Mouse (Mus musculus): Measurements from ENCODE around the gene Stab2. TPM values are rescaled to one million over a fixed set of nuclear protein-coding genes. Genes with fewer than 3 reads are reported as not detected.

Stab2 gene
- polyA plus RNA-seq, 1 experiment from 2014 or later, result 0.23 TPM

GRCm38 (mm10) chr10:87039340-87039739, 31.5 kb upstream of the Stab2 start:
- WGBS, result 89% methylated on average over 6 of the region's 6 CpGs
- Histone ChIP-seq H3K4me3 (ENCODE audit: low read depth, low read length) (no peak overlapping the region), H3K36me3 (ENCODE audit: control insufficient read depth, insufficient read depth, low read length) (no peaks in the 10 kb centered on the region), H3K27ac (replicated peaks; ENCODE audit: low read depth, low read length) (no peak overlapping the region), H3K4me2 (ENCODE audit: low read depth, severe bottlenecking) (no peak overlapping the region), H3K27me3 (ENCODE audit: control insufficient read depth, insufficient read depth, low read length) (no peaks in the 10 kb centered on the region), H3K4me1 (ENCODE audit: control insufficient read depth, insufficient read depth, low read length) (0 out of 2 replicates have a peak, but pooled peaks cover 6% of the 10 kb centered on the region), H3K9me3 (ENCODE audit: control insufficient read depth, low read length) (no peaks in the 10 kb centered on the region), H3K9ac (ENCODE audit: low read length) (no peak overlapping the region)
- no peak for ATAC-seq (ENCODE audit: insufficient number of reproducible peaks, low FRiP score, low TSS enrichment, low read depth)
- DNase-seq (ENCODE audit: low spot score), result no peak

DNA sequence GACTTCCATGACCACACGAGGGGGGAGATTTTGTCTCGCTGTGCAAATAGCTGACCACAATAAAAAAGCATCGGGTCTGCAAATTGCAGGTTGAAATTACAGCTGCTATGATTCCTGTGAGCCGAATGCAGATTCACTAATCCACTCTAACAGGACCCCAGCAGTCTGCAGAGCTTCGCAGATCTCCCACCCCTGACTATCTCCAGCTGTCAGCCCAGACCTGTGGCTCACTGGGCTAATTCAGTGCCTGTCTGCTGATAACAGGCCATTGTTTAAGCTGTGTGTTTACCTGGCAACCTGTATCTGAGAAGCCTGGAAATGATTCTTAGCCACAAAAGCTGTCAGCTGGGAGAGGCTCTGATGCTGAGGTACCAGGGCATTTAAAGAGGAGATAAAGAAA, 29.2 kb upstream of the Stab2 start:
- H3K27ac ChIP-seq (replicated peaks; ENCODE audit: low read depth, low read length), result no peak overlapping the region
- no peak for DNase-seq (ENCODE audit: low spot score)
- no peaks in the 10 kb centered on the region for H3K9me3 ChIP-seq (ENCODE audit: control insufficient read depth, low read length)
- no peak for ATAC-seq (ENCODE audit: insufficient number of reproducible peaks, low FRiP score, low TSS enrichment, low read depth)
- H3K4me3 ChIP-seq (ENCODE audit: low read depth, low read length), result no peak overlapping the region
- H3K27me3 ChIP-seq (ENCODE audit: control insufficient read depth, insufficient read depth, low read length), result no peaks in the 10 kb centered on the region
- 44% methylated on average over 5 of the region's 5 CpGs for WGBS
- 0 out of 2 replicates have a peak, but pooled peaks cover 6% of the 10 kb centered on the region for H3K4me1 ChIP-seq (ENCODE audit: control insufficient read depth, insufficient read depth, low read length)
- H3K36me3 ChIP-seq (ENCODE audit: control insufficient read depth, insufficient read depth, low read length), result no peaks in the 10 kb centered on the region
- no peak overlapping the region for H3K9ac ChIP-seq (ENCODE audit: low read length)
- H3K4me2 ChIP-seq (ENCODE audit: low read depth, severe bottlenecking), result no peak overlapping the region

GRCm38 (mm10) chr10:87036271-87036703, 28.5 kb upstream of the Stab2 start:
- 50% methylated on average over 14 of the region's 14 CpGs for WGBS
- H3K9me3 ChIP-seq (ENCODE audit: control insufficient read depth, low read length), result no peaks in the 10 kb centered on the region
- no peak for ATAC-seq (ENCODE audit: insufficient number of reproducible peaks, low FRiP score, low TSS enrichment, low read depth)
- 0 out of 2 replicates have a peak, but pooled peaks cover 6% of the 10 kb centered on the region for H3K4me1 ChIP-seq (ENCODE audit: control insufficient read depth, insufficient read depth, low read length)
- no peak overlapping the region for H3K9ac ChIP-seq (ENCODE audit: low read length)
- H3K36me3 ChIP-seq (ENCODE audit: control insufficient read depth, insufficient read depth, low read length), result no peaks in the 10 kb centered on the region
- H3K27me3 ChIP-seq (ENCODE audit: control insufficient read depth, insufficient read depth, low read length), result no peaks in the 10 kb centered on the region
- peak; percentile 33 for DNase-seq (ENCODE audit: low spot score)
- no peak overlapping the region for H3K4me2 ChIP-seq (ENCODE audit: low read depth, severe bottlenecking)
- H3K27ac ChIP-seq (replicated peaks; ENCODE audit: low read depth, low read length), result no peak overlapping the region
- H3K4me3 ChIP-seq (ENCODE audit: low read depth, low read length), result no peak overlapping the region

DNA sequence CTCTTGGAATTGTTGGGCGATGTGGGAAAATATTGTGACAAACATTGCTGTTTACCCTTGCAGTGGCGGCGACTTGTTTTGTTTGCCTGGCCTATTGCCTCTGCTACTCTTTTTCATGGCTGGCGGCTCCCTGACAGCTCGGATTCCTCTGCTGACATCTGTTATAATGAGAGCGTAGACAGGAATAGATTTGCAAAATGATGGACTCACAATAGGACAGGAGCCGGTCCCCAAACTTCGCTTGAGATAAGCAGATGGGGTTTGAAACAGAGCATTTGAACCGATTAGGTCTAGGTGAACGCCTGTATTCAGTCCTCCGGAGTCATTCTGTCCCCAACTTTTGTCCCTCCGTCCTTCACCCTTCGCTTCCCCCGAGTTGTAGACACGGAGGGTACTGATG, 28.0 kb upstream of the Stab2 start:
- no peak overlapping the region for H3K27ac ChIP-seq (replicated peaks; ENCODE audit: low read depth, low read length)
- no peak overlapping the region for H3K4me3 ChIP-seq (ENCODE audit: low read depth, low read length)
- H3K9ac ChIP-seq (ENCODE audit: low read length), result no peak overlapping the region
- DNase-seq (ENCODE audit: low spot score) (no peak), ATAC-seq (ENCODE audit: insufficient number of reproducible peaks, low FRiP score, low TSS enrichment, low read depth) (no peak)
- no peaks in the 10 kb centered on the region for H3K9me3 ChIP-seq (ENCODE audit: control insufficient read depth, low read length)
- no peaks in the 10 kb centered on the region for H3K36me3 ChIP-seq (ENCODE audit: control insufficient read depth, insufficient read depth, low read length)
- no peaks in the 10 kb centered on the region for H3K27me3 ChIP-seq (ENCODE audit: control insufficient read depth, insufficient read depth, low read length)
- 0 out of 2 replicates have a peak, but pooled peaks cover 6% of the 10 kb centered on the region for H3K4me1 ChIP-seq (ENCODE audit: control insufficient read depth, insufficient read depth, low read length)
- H3K4me2 ChIP-seq (ENCODE audit: low read depth, severe bottlenecking), result no peak overlapping the region
- WGBS, result 86% methylated on average over 15 of the region's 15 CpGs

GRCm38 (mm10) chr10:87032768-87033167, 24.9 kb upstream of the Stab2 start:
- Histone ChIP-seq H3K27ac (replicated peaks; ENCODE audit: low read depth, low read length) (no peak overlapping the region), H3K27me3 (ENCODE audit: control insufficient read depth, insufficient read depth, low read length) (no peaks in the 10 kb centered on the region), H3K36me3 (ENCODE audit: control insufficient read depth, insufficient read depth, low read length) (no peaks in the 10 kb centered on the region), H3K4me3 (ENCODE audit: low read depth, low read length) (no peak overlapping the region), H3K4me2 (ENCODE audit: low read depth, severe bottlenecking) (no peak overlapping the region), H3K9me3 (ENCODE audit: control insufficient read depth, low read length) (no peaks in the 10 kb centered on the region), H3K4me1 (ENCODE audit: control insufficient read depth, insufficient read depth, low read length) (0 out of 2 replicates have a peak, but pooled peaks cover 6% of the 10 kb centered on the region), H3K9ac (ENCODE audit: low read length) (no peak overlapping the region)
- ATAC-seq (ENCODE audit: insufficient number of reproducible peaks, low FRiP score, low TSS enrichment, low read depth), result no peak
- 90% methylated on average over 8 of the region's 8 CpGs for WGBS
- no peak for DNase-seq (ENCODE audit: low spot score)

- peak; percentile 82; the same call in 1 of the 2 replicates for ATAC-seq (ENCODE audit: insufficient number of reproducible peaks, low FRiP score, low TSS enrichment, low read depth)
- no peaks in the 10 kb centered on the region for H3K27me3 ChIP-seq (ENCODE audit: control insufficient read depth, insufficient read depth, low read length)
- 2% methylated on average over 8 of the region's 10 CpGs for WGBS
Measured at GRCm38 (mm10) chr10:87024884-87025283, 17.1 kb upstream of the Stab2 start.

DNA sequence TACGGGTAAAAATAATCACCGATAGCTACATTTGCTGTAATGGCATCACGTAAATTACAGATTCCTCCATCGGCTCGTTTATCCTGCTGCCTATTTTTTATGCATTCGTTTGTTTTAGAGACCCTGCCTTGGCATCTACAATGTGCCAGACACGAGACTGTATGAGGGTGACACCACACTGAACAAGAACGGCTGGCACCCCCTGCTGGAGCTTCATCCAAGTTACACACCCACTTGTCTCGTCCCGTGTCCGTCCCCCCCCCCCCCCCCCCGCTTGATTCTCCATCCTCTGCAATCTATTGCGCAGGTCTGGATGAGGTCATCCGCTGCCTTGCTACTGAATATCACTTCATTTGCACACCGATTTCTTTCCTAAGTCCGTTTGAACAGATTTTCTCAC, 12.9 kb upstream of the Stab2 start:
- ATAC-seq (ENCODE audit: insufficient number of reproducible peaks, low FRiP score, low TSS enrichment, low read depth), result no peak
- Histone ChIP-seq H3K4me1 (ENCODE audit: control insufficient read depth, insufficient read depth, low read length) (no peaks in the 10 kb centered on the region), H3K36me3 (ENCODE audit: control insufficient read depth, insufficient read depth, low read length) (no peaks in the 10 kb centered on the region), H3K27ac (replicated peaks; ENCODE audit: low read depth, low read length) (no peak overlapping the region), H3K4me3 (ENCODE audit: low read depth, low read length) (no peak overlapping the region), H3K9me3 (ENCODE audit: control insufficient read depth, low read length) (no peaks in the 10 kb centered on the region), H3K27me3 (ENCODE audit: control insufficient read depth, insufficient read depth, low read length) (no peaks in the 10 kb centered on the region), H3K9ac (ENCODE audit: low read length) (no peak overlapping the region), H3K4me2 (ENCODE audit: low read depth, severe bottlenecking) (no peak overlapping the region)
- peak; percentile 36 for DNase-seq (ENCODE audit: low spot score)
- 71% methylated on average over 16 of the region's 16 CpGs for WGBS

More at GRCm38 (mm10) chr10:87024884-87025283, 17.1 kb upstream of the Stab2 start:
- H3K9ac ChIP-seq (ENCODE audit: low read length), result no peak overlapping the region
- H3K4me2 ChIP-seq (ENCODE audit: low read depth, severe bottlenecking), result no peak overlapping the region
- peak; percentile 86 for DNase-seq (ENCODE audit: low spot score)
- no peaks in the 10 kb centered on the region for H3K4me1 ChIP-seq (ENCODE audit: control insufficient read depth, insufficient read depth, low read length)
- no peak overlapping the region for H3K27ac ChIP-seq (replicated peaks; ENCODE audit: low read depth, low read length)
- no peaks in the 10 kb centered on the region for H3K9me3 ChIP-seq (ENCODE audit: control insufficient read depth, low read length)
- no peaks in the 10 kb centered on the region for H3K36me3 ChIP-seq (ENCODE audit: control insufficient read depth, insufficient read depth, low read length)
- H3K4me3 ChIP-seq (ENCODE audit: low read depth, low read length), result no peak overlapping the region

DNA sequence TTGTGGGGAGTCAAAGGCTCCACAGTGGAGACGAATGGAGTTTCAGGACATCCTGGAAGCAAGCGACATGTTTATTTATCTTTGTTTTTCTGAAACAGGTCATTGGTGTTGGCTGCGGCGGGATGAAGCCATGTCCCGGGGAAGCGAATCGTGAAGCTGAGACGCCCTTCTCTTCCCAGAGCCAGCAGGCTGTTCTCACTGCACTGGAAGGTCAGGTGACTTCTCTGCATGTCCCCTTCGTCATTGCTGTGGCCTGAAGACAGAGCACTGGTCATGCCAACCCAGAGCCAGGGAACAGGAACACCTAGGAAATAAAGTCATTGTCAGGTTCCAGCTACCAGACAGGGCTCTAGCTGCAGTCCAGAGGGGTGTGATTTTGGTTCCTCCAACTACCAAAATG, 11.1 kb upstream of the Stab2 start:
- Histone ChIP-seq H3K4me2 (ENCODE audit: low read depth, severe bottlenecking) (no peak overlapping the region), H3K9ac (ENCODE audit: low read length) (no peak overlapping the region), H3K9me3 (ENCODE audit: control insufficient read depth, low read length) (no peaks in the 10 kb centered on the region), H3K4me3 (ENCODE audit: low read depth, low read length) (no peak overlapping the region), H3K4me1 (ENCODE audit: control insufficient read depth, insufficient read depth, low read length) (no peaks in the 10 kb centered on the region), H3K27ac (replicated peaks; ENCODE audit: low read depth, low read length) (no peak overlapping the region), H3K36me3 (ENCODE audit: control insufficient read depth, insufficient read depth, low read length) (no peaks in the 10 kb centered on the region), H3K27me3 (ENCODE audit: control insufficient read depth, insufficient read depth, low read length) (no peaks in the 10 kb centered on the region)
- WGBS, result 75% methylated on average over 9 of the region's 9 CpGs
- no peak for DNase-seq (ENCODE audit: low spot score)
- ATAC-seq (ENCODE audit: insufficient number of reproducible peaks, low FRiP score, low TSS enrichment, low read depth), result no peak

DNA sequence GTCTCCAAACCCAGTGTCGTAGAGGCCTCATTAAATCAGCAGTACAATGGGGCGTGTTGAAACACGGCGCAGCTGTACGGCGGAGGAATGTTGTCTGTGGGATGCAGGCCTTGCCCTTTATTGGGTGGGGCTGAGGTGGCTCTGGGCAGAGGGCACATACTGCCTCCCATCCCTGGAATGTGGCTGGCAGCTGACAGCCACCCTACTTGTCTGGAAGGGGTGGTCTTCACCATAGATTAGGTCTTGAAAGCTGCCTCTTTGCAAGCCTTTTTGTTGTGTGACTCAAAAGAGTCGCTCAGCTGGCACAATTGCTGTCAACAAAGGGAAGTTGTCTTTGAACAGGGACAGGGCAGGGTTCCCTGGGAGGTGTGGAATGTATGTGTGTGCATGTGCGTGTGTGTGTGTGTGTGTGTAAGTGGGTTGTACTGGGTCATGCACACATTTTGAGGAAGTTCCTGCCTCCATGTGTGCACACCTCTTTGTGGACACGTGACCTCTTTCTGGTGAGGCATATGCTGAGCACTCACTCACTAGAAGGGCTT, 8.4 kb upstream of the Stab2 start:
- H3K36me3 ChIP-seq (ENCODE audit: control insufficient read depth, insufficient read depth, low read length), result no peaks in the 10 kb centered on the region
- H3K4me2 ChIP-seq (ENCODE audit: low read depth, severe bottlenecking), result no peak overlapping the region
- H3K27ac ChIP-seq (replicated peaks; ENCODE audit: low read depth, low read length), result no peak overlapping the region
- no peak for ATAC-seq (ENCODE audit: insufficient number of reproducible peaks, low FRiP score, low TSS enrichment, low read depth)
- no peak overlapping the region for H3K9ac ChIP-seq (ENCODE audit: low read length)
- no peak for DNase-seq (ENCODE audit: low spot score)
- H3K4me1 ChIP-seq (ENCODE audit: control insufficient read depth, insufficient read depth, low read length), result no peaks in the 10 kb centered on the region
- no peaks in the 10 kb centered on the region for H3K9me3 ChIP-seq (ENCODE audit: control insufficient read depth, low read length)
- WGBS, result 70% methylated on average over 9 of the region's 9 CpGs
- no peak overlapping the region for H3K4me3 ChIP-seq (ENCODE audit: low read depth, low read length)
- no peaks in the 10 kb centered on the region for H3K27me3 ChIP-seq (ENCODE audit: control insufficient read depth, insufficient read depth, low read length)

Data from limb, embryonic 11.5 days (tissue).